Mouse (Mus musculus) heart, adult 2 months (tissue): ENCODE data around the gene Unc5b.

Experiments
- EP300 ChIP-seq: fragments of 200-500 bp; IDR thresholded peaks from 2 replicates; pipeline ENCODE4 v1.6.1; 2011; ENCODE audit warnings: low read depth, low read length, control low read depth; ENCODE audit not compliant: insufficient read depth
- POLR2A ChIP-seq: fragments of 200-500 bp; IDR thresholded peaks from 2 replicates; pipeline ENCODE4 v1.6.1; 2011; ENCODE audit warnings: mild to moderate bottlenecking, low read depth, low read length, control low read depth; ENCODE audit not compliant: insufficient read depth

DNA sequence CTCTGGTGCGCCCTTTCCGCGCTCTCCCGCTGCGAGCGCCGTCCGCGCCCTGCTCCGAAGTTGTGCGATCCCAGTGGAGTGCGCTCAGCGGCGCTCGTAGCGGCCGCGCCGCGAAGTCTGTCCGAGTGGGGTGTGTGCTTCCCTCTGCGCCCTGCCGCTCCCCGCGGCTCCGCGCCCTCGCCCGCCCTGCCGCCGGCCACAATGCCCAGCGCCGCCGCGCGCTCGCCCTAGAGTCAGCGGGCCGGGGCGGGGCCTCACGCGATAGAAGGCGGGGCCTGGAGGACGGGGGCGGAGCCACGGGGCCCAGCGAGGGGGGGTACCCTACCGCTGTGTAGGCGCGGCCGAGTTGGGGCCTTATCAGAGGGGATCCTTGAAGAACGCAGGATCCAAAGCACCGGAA is at the start of gene Unc5b:
- 0 out of 2 replicates have a peak, but pooled peaks have one; percentile 42 for TF ChIP-seq EP300
- TF ChIP-seq POLR2A, result peak; percentile 95
